Mouse (Mus musculus) CH12.LX (cell line): ENCODE results near the gene Zfp276. TPM values are rescaled to one million over a fixed set of nuclear protein-coding genes. Genes with fewer than 3 reads are reported as not detected.
"Not testable (repeated sequence)": the region's sequence is repeated elsewhere in the genome, so short reads cannot be mapped to it uniquely, and the experiment has no call there.

Source experiments
- DNase-seq: peaks from one replicate; pipeline ENCODE4 v3.0.0-alpha.2; 2013; ENCODE audit errors: extremely low read depth
- H3K27ac ChIP-seq: 2 replicates; pipeline ENCODE4 v1.5.1; 2012; ENCODE audit warnings: low read depth, mild to moderate bottlenecking, control low read depth, moderate library complexity; ENCODE audit not compliant: insufficient read depth
- H3K27me3 ChIP-seq: replicated peaks from 2 replicates; pipeline ENCODE3; 2012; ENCODE audit warnings: inconsistent platforms
- H3K36me3 ChIP-seq, 2 experiments: replicated peaks in 1 of 2; 2 replicates each; pipeline versions ENCODE3 to v1.6.1; 2012; ENCODE audit warnings: inconsistent platforms in 1 of 2, low read length in 1 of 2, mild to moderate bottlenecking in 1 of 2, mixed read lengths in 1 of 2, moderate library complexity in 1 of 2; ENCODE audit not compliant: control insufficient read depth in 1 of 2, insufficient read depth in 1 of 2
- H3K4me1 ChIP-seq, 2 experiments: 2 replicates each; pipeline ENCODE4 v1.6.1; 2012; ENCODE audit warnings: inconsistent platforms in 1 of 2, moderate library complexity in 1 of 2; ENCODE audit not compliant: insufficient read depth in 2 of 2, control insufficient read depth in 1 of 2
- H3K4me2 ChIP-seq: 2 replicates; pipeline ENCODE4 v1.6.1; 2012; ENCODE audit warnings: low read depth, mild to moderate bottlenecking, control low read depth; ENCODE audit not compliant: poor library complexity, insufficient read depth, severe bottlenecking
- H3K4me3 ChIP-seq, 3 experiments: fragments of 150-350 bp in 1 of 3; sonication (generic) in 1 of 3; replicated peaks in 1 of 3; 2 replicates each; pipeline versions ENCODE3 to v1.5.1; 2011 to 2012; ENCODE audit warnings: low read depth in 2 of 3, low read length in 2 of 3, mild to moderate bottlenecking in 2 of 3, moderate library complexity in 2 of 3, control low read depth in 1 of 3, improper control_type of control experiment in 1 of 3, inconsistent platforms in 1 of 3, mixed read lengths in 1 of 3; ENCODE audit not compliant: poor library complexity in 1 of 3
- H3K79me2 ChIP-seq: replicated peaks from 2 replicates; pipeline ENCODE4 v1.6.1; 2012; ENCODE audit warnings: mild to moderate bottlenecking, moderate library complexity; ENCODE audit not compliant: control insufficient read depth, poor library complexity, insufficient read depth, severe bottlenecking; ENCODE audit errors: extremely low read depth
- H3K9ac ChIP-seq: 2 replicates; pipeline ENCODE4 v1.6.1; 2012; ENCODE audit warnings: low read depth, mild to moderate bottlenecking, control low read depth, moderate library complexity; ENCODE audit not compliant: insufficient read depth
- H3K9me3 ChIP-seq: replicated peaks from 2 replicates; pipeline ENCODE3; 2012; ENCODE audit warnings: low read length, inconsistent platforms, mixed read lengths
- BHLHE40 ChIP-seq: IDR thresholded peaks from 2 replicates; pipeline ENCODE4 v1.6.1; 2011; ENCODE audit warnings: mild to moderate bottlenecking, low read depth, low read length, improper control_type of control experiment
- CTCF ChIP-seq, 2 experiments: IDR thresholded peaks in 1 of 2; conservative IDR thresholded peaks in 1 of 2; 2 replicates each; pipeline ENCODE4 v1.5.1; 2011 to 2012; ENCODE audit warnings: low read depth in 2 of 2, low read length in 2 of 2, improper control_type of control experiment in 1 of 2, inconsistent platforms in 1 of 2, mild to moderate bottlenecking in 1 of 2, moderate library complexity in 1 of 2
- EP300 ChIP-seq: IDR thresholded peaks from 2 replicates; pipeline ENCODE4 v1.6.1; 2011; ENCODE audit warnings: low read length, improper control_type of control experiment
- ETS1 ChIP-seq: conservative IDR thresholded peaks from 2 replicates; pipeline ENCODE4 v1.6.1; 2012; ENCODE audit warnings: low read depth, mild to moderate bottlenecking, inconsistent platforms, low read length, improper control_type of control experiment, moderate library complexity
- IRF4 ChIP-seq: IDR thresholded peaks from 2 replicates; pipeline ENCODE4 v1.6.1; 2014; ENCODE audit warnings: low read depth, mild to moderate bottlenecking, inconsistent platforms, low read length, improper control_type of control experiment
- MAX ChIP-seq: IDR thresholded peaks from 2 replicates; pipeline ENCODE4 v1.6.1; 2011; ENCODE audit warnings: low read length, improper control_type of control experiment
- MYC ChIP-seq: IDR thresholded peaks from 2 replicates; pipeline ENCODE4 v1.6.1; 2011; ENCODE audit warnings: low read depth, mild to moderate bottlenecking, improper control_type of control experiment, low read length
- NELFE ChIP-seq: IDR thresholded peaks from 2 replicates; pipeline ENCODE4 v1.6.1; 2011; ENCODE audit warnings: low read depth, low read length, improper control_type of control experiment
- NRF1 ChIP-seq: IDR thresholded peaks from 2 replicates; pipeline ENCODE4 v1.6.1; 2014; ENCODE audit warnings: low read depth, mild to moderate bottlenecking, inconsistent platforms, low read length, improper control_type of control experiment, moderate library complexity
- POLR2AphosphoS2 ChIP-seq: IDR thresholded peaks from 2 replicates; pipeline ENCODE4 v1.6.1; 2011; ENCODE audit warnings: low read depth, low read length, improper control_type of control experiment
- USF2 ChIP-seq: conservative IDR thresholded peaks from 2 replicates; pipeline ENCODE4 v1.6.1; 2011; ENCODE audit warnings: low read depth, low read length, improper control_type of control experiment
- ZC3H11A ChIP-seq: IDR thresholded peaks from 2 replicates; pipeline ENCODE4 v1.6.1; 2012; ENCODE audit warnings: low read depth, mild to moderate bottlenecking, inconsistent platforms, low read length, improper control_type of control experiment
- ZKSCAN1 ChIP-seq: IDR thresholded peaks from 2 replicates; pipeline ENCODE4 v1.6.1; 2012; ENCODE audit warnings: low read depth, inconsistent platforms, low read length, improper control_type of control experiment, borderline replicate concordance
- ZNF384 ChIP-seq: IDR thresholded peaks from 2 replicates; pipeline ENCODE4 v1.6.1; 2012; ENCODE audit warnings: low read depth, low read length, improper control_type of control experiment, inconsistent platforms
- dilution Hi-C: fragments of 300-500 bp; cut with MboI; formaldehyde crosslinking; loops from 2 replicates; pipeline ENCODE4 v1.14.3; 2020; ENCODE audit warnings: low sequenced_read_pairs; ENCODE audit not compliant: extremely low pct_unique_long_range_greater_than_20kb, extremely low pct_ligation_motif_present
- in situ Hi-C: fragments of 300-500 bp; cut with MboI; formaldehyde crosslinking; loops from 3 replicates; pipeline ENCODE4 v1.14.3; 2019; ENCODE audit warnings: low sequenced_read_pairs, low pct_ligation_motif_present, low pct_unique_long_range_greater_than_20kb, mixed read lengths
- polyA plus RNA-seq: library from polyadenylated mRNA; unstranded; fragments of >175 nt; gene quantifications from 2 replicates; pipeline ENCODE4 v1.2.1, GENCODE M21; 2012; ENCODE audit warnings: low read depth; ENCODE audit not compliant: insufficient read length
- total RNA-seq, 2 experiments: library from RNA; depleted of rRNA; stranded (reverse); fragments of 300-350 nt in 1 of 2; fragments of >200 nt in 1 of 2; gene quantifications; 2 replicates each; pipeline ENCODE4 v1.2.3; 2012 to 2014

Zfp276 gene
- total and polyA plus RNA-seq, 3 experiments: 5.5 to 10.2 (median 8.7) TPM

- Histone ChIP-seq H3K27me3 (no peaks in the 10 kb centered on the region), H3K27ac (no peak overlapping the region), H3K4me2 (no peak overlapping the region), H3K9ac (no peak overlapping the region), H3K4me1 (peaks cover 9 to 23% of the 10 kb centered on the region in 2 experiments), H3K9me3 (no peaks in the 10 kb centered on the region), H3K36me3 (peaks cover 37 to 79% of the 10 kb centered on the region in 2 experiments), H3K4me3 (no peak overlapping the region), H3K79me2 (no peaks in the 10 kb centered on the region)
- TF ChIP-seq ETS1: no peak
- TF ChIP-seq USF2: no peak
- TF ChIP-seq ZKSCAN1: no peak
- no peak for TF ChIP-seq ZC3H11A
- TF ChIP-seq POLR2AphosphoS2: no peak
- TF ChIP-seq IRF4: no peak
- no peak for TF ChIP-seq NRF1
- TF ChIP-seq CTCF (conservative IDR thresholded peaks at IDR 0.05 in 1 of 2, IDR thresholded peaks at IDR 0.05 in 1 of 2; ENCODE audit: low read depth in 2 of 2, low read length in 2 of 2): no peak
- no peak for TF ChIP-seq NELFE
- no peak for TF ChIP-seq EP300
- in situ Hi-C loops: no loop called here
- dilution Hi-C loops: no loop called here
- DNase-seq: no peak
These were observed 26.5 kb downstream of the Zfp276 start for GRCm38 (mm10) chr8:123280302-123281094.

- H3K27ac ChIP-seq, H3K4me2 ChIP-seq, H3K9me3 ChIP-seq, H3K9ac ChIP-seq, H3K79me2 ChIP-seq, H3K27me3 ChIP-seq, H3K4me3 ChIP-seq, dilution Hi-C loops, in situ Hi-C loops: not testable (repeated sequence)
- Histone ChIP-seq H3K4me1 (peaks cover 15 to 31% of the 10 kb centered on the region in 2 experiments), H3K36me3 (peaks cover 30 to 81% of the 10 kb centered on the region in 2 experiments)
- DNase-seq: peak; percentile 45
- TF ChIP-seq ZNF384: peak; percentile 83
- peak; percentile 97 for TF ChIP-seq MYC
- peak; percentile 94 for TF ChIP-seq BHLHE40
- TF ChIP-seq MAX: peak; percentile 94
- peak; percentile 24; the same call in 1 of the 2 replicates for TF ChIP-seq EP300
- 0 out of 2 replicates have a peak, but pooled peaks have one; percentile 25 for TF ChIP-seq IRF4
- TF ChIP-seq ETS1: peak; percentile 48
These were observed 29.0 kb downstream of the Zfp276 start for GRCm38 (mm10) chr8:123282994-123283393.
